Mouse (Mus musculus): ENCODE measurements at regions not wholly inside any gene's neighbourhood (a gene's known extent, or its start where the extent isn't known, plus 50 kb on each side); places are given as distances from the start of the nearest gene placed in this dataset.

DNA sequence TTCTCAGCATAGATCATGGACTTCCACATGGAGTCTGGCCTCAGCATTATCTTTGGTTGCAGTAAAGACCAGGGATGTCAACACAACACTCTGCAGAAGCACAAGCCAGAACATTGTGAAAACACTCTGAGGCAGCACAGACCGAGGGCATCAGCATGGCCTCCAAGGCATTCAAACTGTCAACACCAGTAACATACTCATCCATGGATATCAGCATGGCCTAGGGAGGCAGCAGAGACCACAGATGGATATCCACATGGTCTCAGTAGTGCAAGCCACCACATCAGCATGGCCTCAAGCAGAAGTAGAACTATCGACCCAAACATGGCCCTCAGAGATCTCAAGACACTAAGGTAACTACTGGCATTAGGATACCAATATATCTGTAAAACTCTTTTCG is 935.8 kb downstream of the Slitrk1 start:
- DNase-seq (ENCODE audit: low spot score), result no peak

DNA sequence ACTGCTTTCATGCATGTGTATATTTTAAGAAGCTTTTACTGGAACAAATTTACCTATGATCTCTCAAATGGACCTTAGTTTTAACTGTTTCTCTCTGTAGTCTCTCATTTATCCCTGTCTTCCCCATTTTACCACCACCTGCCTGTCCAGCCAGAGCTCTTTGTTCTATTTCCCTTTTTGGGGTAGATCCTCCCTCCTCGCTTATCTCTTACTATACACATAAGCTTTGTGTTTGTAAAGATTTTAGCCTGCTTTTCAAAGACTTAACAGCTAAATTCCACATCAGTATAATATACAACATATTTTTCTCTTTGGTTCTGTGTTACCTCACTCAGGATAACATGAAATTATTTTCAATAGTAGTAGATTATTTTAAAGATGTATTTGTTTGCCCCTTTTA is 961.9 kb downstream of the Slitrk1 start:
- no peak for DNase-seq (ENCODE audit: low spot score)

DNA sequence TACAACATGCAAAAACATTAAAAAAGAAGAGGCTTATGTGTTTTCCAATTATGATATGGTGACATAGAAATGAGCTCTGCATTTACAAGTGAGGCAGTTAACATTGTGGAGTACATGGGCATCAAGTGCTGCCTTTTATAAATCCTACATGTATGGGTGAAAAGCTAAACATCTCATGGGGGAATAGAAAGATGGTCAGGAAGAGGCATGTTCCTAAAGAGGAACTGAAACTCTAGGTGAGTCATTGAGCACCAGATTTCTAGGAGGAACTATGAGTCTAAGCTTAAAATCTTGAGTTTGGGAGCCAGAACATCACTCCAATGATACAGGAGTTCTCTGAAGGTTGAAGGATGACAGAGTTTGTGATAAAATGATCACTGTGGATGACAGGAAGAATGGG is 1010.2 kb downstream of the Slitrk1 start:
- DNase-seq (ENCODE audit: low spot score), result no peak

DNA sequence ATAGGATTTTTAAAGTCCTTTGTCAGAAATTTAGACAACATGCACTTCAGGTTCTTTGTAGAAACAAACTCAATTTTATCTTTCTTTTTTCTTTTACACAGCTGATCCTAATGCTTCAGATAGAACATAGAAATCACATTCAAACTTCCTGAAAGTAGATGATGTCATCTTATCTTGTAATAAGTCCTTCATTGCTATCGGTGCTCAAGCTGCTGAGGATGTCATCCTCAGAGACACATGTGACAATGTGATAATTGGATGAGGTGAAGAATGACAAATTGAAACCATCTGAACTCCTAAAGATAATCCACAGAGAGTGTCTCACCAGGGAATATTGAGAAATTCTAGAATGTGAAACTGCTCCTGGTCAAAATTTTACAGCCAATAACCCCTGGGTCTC is 1012.1 kb downstream of the Slitrk1 start:
- DNase-seq (ENCODE audit: low spot score), result no peak

DNA sequence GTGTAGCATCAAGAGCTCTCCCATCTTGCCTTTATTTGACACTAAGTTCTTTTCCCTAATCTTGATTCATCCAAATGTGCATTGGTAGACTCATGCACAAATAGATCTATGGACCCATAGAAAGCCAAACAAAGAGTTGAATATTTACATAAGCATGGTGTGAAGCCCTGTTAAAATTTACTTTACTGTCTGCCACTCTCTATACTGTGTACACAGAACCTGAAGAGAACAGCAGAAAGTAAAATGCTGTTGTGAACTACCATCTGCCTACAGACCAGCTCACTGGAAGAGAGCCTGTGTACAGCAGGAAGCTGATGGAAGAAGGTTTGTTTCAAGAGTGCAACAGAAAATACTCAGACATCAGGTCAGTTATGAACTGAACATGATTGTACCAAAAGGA is 1053.1 kb downstream of the Slitrk1 start:
- DNase-seq (ENCODE audit: low spot score), result no peak

DNA sequence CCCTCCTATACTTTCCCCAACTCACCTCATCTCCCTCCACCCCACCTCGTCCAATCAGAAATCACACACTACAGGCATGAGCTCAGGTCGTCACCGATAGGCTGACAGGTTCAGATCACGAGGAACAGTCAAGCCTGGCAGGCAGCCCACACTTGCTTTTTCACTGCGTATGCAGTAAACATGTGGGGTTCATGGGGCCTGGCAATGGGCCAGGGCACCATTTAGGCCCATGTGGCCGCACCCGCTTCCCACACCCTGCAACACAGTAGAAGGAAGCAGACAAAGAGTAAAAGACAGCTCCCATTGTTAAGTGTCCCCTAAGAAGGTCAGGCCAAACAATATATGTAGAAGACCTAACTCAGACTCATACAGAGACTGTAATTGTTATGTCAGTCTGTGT is 1064.3 kb downstream of the Slitrk1 start:
- no peak for DNase-seq (ENCODE audit: low spot score)

DNA sequence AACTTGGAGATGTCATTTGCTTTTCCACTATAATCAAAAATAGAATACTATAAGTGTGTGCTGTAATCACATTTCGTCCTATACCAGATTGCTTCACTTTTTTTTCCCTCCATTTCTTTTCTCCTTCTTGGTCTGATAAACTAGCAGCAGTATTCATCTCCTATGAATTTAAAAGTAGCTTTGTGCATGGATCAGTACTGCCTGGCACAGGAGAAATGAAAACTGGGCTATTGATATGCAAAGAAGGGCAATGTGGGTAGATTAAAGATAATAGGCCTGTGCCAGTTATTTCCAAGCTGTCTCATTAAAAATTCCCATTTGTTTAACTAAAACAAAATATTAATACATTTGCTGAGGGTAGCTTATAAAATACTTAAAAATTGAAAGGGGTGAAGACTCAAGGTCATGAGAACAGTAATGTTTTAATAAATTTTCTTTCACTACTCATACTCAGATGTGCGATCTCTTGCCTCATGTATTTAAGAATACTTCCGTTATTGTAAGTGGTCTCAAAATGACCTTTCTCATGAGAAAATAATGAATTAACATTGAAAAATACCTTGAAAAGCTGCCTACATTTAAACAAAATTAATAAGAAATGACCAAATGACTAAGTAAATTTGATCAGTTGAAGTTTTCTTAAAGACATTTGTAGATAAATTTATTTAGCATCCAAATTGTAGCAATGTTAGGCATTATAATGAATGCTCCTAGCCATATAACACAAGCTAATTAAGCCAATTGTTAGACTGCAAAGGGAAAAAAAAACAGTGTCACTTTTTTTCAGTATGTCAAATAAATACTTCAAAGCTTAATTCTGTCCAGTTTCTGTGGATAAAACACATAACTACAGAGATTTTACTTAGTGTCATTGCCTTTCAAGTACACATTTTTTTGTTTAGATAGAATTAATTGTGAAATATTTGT is 1068.4 kb downstream of the Slitrk1 start:
- no peak for DNase-seq (ENCODE audit: low spot score)

DNA sequence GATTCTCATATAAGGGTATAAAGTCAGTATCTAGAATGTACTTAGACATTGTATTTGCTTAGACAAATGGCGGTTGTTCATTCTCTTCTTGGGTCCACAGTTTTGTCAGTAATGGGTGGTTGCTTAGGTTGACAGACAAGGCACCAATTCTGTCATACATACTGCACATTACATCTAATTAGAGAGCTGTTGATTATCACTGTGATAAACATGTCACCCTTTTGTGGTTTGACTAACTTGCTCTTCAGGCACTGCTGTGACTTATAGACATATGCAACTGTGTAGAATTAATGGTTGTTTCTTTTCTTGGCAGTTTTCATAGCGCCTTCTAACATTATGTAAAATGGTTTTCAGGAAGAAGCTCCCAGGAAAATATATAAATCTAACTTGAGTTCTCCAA is 1069.4 kb downstream of the Slitrk1 start:
- DNase-seq (ENCODE audit: low spot score), result no peak

DNA sequence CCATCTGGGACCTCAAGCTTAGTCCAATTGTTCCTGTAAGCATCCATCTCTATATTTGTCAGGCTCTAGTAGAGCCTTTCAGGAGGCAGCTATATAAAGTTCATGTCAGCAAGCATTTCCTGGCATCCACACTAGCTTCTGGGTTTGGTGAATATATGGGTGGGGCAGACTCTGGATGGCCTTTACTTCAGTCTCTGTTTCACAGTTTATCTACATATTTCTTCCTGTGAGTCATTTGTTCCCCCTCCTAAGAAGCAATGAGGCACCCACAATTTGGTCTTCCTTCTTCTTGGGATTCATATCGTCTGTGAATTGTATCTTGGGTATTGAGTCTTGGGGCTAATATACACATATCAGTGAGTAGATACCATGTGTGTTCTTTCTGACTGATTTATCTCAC is 1081.0 kb downstream of the Slitrk1 start:
- no peak for DNase-seq (ENCODE audit: low spot score)

DNA sequence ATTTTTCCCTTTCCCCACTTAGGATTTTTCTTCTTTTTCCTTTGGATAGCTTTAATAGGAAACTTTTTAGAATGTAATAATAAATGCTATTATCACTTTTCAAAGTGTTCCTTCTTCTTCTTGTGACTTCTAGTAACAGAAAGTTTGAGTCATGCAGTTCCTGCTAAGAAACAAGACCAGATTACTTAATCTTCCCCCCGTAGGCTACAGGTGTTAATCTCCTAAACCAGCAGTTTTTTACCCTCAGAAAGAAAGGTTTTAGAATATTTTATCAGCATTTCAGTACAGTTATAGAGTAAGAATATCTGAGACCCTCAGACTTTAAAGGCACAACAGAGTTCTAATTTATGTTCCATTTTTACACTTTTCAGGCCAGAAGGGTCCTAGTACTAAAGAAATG is 1128.7 kb downstream of the Slitrk1 start:
- DNase-seq (ENCODE audit: low spot score), result no peak
